Mouse (Mus musculus): ENCODE data around the gene Il11.
"Not testable (repeated sequence)": the region's sequence is repeated elsewhere in the genome, so short reads cannot be mapped to it uniquely, and the experiment has no call there.

The Il11 gene

DNA sequence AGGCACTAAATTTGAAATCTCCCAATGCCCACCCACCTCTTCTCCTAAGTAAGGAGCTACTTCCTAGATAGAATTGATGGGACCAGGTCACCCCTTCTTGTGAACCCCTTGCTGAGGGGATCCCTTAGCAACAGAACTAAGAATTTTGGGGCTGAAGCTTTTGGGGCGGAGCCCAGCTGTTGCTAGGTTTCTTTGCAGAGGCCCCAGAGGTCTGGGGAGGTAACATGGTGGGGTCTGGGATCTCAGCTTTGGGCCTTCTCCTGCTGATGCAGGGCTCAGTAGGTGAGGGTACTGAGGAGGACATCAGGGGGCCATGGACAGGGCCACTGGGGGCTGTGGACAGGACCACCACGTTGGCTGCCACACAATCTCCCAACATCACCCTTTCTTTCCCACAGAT lies at the start of gene Il11, which contains the start of gene Tmem190:
Il11 (minus strand) TSS at position 101 of the 400 bp plus-strand sequence.
Tmem190 (plus strand) TSS at position 179 of the 400 bp plus-strand sequence.
- no peak for DNase-seq

GRCm38 (mm10) chr7:4830476-4830875 lies 47.8 kb upstream of the Il11 start:
- no peak for DNase-seq

DNA sequence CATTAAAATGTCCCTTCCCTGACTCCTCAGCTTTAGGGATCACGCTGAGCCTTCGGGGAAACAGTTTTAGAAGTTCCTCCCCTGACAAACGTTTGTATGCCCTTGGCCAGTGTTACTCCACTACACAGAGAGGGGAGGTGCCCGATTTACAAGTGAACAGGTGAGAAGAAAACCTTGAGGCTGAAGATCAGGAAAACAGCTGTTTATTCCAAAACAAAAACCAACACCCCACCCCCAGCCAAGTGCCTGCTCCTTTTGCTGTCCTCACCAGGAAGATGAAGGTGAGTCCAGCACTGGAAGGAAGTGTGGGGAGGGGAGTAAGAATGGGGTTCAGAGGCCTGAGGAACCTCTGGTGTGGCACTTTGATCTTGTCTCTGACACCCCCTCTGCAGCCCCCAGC lies 42.7 kb upstream of the Il11 start:
- DNase-seq = no peak

DNA sequence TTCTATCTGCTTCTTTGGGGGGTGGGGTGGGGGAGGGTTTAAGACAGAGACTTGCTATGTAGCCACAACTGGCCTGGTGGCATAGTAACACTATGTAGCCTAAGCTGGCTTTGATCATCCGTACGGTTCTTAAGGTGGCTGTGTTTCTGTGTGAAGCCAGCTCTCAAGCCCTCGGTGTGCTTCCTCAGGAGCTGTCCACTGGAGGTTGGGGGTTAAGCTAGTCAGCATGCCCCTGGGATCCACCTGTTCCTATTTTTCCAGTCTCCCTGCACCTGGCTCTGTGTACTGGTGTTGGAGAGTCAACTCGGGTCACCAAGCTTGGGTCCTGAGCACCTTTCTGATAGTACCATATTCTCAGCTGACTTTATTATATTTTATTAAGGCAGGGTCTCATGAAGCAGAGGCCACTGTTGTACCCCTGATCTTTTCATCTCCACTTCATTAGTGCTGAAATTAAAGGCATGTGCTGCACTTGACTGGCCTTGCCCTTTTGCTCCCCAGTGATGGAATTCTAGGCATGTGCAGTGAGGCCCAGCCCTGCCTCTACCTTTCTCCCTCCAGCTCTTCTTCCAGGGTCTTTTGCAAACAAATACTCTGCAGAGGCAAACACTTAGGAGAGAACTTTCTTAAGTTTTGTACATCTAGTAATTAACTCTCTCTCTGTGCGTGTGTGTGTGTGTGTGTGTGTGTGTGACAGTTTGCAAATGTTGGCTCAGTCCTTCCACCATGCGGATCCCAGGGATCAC lies 39.7 kb upstream of the Il11 start:
- no peak for DNase-seq

DNA sequence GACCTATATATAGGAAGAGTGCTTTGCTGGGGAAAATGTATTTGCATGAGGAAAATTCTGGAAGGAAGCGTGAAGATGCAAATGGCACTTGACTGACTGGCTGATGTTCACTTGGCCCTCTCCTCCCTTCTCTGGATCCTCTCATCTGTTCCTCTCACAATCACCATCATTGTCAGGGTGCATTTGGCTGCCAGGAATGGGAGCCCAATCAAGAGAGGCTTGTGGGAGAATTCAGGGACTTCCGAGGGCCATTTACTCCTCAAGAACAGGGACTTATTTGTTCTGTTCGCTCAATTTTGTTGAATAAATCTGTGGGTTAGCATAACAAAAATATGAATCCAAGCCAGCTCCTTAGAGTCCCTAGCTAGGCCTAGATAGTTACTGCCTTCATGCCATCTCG lies 39.0 kb upstream of the Il11 start:
- DNase-seq = no peak

GRCm38 (mm10) chr7:4820925-4821324 lies 38.3 kb upstream of the Il11 start:
- DNase-seq = not testable (repeated sequence)

GRCm38 (mm10) chr7:4816559-4816958 lies 33.9 kb upstream of the Il11 start:
- no peak for DNase-seq

- DNase-seq = peak in 1 of 2 experiments; percentile 32
Observed at GRCm38 (mm10) chr7:4813105-4813791, 30.6 kb upstream of the Il11 start.

GRCm38 (mm10) chr7:4812303-4813104 lies 29.8 kb upstream of the Il11 start, which contains the start of gene Ube2s:
Ube2s (minus strand) TSS chr7:4812590.
- peak; percentile 98 for DNase-seq

- DNase-seq = no peak
Observed at GRCm38 (mm10) chr7:4811842-4812302, 29.2 kb upstream of the Il11 start.

GRCm38 (mm10) chr7:4811131-4811530 lies 28.5 kb upstream of the Il11 start:
- not testable (repeated sequence) for DNase-seq

DNA sequence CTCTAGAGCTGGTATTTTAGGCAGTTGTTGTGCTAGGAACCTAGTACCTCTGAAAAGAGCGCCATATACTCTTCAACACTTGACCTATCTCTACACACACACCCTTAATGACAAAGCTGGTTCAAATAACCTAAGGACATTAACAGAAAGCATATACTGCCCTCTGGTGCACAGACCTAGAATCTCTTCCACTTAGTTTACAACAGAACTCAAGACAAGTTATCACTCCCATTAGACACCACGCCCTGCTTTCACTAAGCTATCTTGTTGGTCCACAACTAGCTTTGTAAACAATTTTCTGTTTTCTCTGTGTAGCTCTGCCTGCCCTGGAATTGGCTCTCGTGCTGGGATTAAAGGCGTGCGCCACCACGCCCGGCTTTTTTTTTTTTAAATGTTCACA lies 24.1 kb upstream of the Il11 start:
- peak in 1 of 2 experiments; percentile 51 for DNase-seq

- no peak for DNase-seq
Observed at GRCm38 (mm10) chr7:4802247-4802646, 19.6 kb upstream of the Il11 start.

DNA sequence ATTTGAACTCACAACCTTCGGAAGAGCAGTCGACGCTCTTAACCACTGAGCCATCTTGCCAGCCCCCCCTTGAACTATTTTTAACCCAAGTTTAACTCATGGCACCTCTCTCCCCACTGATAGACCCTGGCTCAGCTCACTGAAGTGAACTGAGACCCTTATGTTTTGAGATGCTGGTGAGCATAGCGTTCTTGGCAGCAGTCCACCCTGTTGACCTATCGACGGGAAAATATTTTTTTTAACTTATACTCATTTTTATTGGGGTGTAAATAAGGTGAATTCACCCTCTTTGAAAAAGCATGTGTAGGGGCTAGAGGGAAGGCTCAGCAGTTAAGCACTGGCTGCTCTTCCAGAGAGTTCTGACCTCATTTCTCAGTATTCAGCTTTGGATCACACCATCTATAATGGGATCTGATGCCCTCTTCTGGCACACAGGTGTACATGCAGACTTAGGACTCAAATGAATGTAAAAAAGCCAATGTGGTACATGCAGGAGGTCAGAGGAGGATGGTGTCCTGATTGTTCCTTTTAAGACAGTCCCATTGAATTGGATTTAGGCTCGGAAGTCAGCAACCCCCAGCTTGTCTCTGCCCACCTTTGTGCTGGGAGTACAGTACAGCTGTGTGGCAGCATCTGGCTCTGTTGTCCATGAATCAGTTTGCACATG lies 13.2 kb upstream of the Il11 start:
- peak; percentile 40 to 47 for DNase-seq

DNA sequence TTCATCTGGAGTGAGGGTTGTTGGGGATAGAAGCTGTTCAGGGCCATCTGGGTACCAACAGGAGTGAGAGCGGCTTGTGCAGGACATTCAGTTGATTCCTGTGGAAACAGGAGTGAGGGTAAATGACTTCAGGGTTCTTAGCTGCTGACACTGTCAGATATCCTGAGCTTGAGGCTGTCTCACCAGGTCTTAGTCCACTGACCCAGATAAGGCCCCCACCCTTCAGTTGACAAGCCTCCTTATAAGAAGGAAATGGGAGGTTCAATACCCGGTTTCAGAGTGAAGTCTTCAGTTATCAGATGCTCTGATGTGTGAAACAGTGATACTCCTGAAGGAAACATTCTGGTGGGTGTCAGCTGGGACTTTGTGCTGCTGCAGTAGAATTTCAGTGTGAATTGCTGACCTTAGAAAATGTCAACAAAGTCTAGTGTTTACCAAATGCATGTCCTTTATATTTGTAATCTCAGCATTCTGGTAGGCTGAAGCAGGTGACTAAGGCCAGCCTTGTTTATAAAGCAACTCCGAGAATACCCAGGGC lies 12.0 kb upstream of the Il11 start:
- DNase-seq = no peak

- DNase-seq = no peak
Observed at GRCm38 (mm10) chr7:4793674-4794073, 11.0 kb upstream of the Il11 start.

DNA sequence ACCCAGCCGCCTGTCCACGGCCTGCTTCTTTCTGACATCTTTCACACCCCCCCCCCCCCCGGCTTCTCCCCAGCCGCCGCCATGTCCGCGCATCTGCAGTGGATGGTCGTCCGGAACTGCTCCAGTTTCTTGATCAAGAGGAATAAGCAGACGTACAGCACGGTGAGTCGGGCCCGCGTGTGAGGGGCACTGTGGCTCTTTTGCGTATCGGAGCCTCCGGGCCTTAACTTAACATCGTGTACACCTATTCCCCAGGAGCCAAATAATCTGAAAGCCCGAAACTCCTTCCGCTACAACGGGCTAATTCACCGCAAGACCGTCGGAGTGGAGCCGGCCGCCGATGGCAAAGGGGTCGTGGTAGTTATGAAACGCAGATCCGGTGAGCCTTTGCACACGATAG lies 10.6 kb upstream of the Il11 start:
- not testable (repeated sequence) for DNase-seq

- DNase-seq = peak; percentile 93 to 96
Observed at GRCm38 (mm10) chr7:4792278-4793212, 9.9 kb upstream of the Il11 start, which contains the start of gene Rpl28. Rpl28 (plus strand) TSS chr7:4792874.

GRCm38 (mm10) chr7:4789436-4789935 lies 6.8 kb upstream of the Il11 start, which contains the start of gene Tmem238:
Tmem238 (minus strand) TSS chr7:4789656.
- peak in 1 of 2 experiments; percentile 87 for DNase-seq

All from cerebellum, postnatal 25 days (tissue).